Mouse (Mus musculus) heart, embryonic 15.5 days (tissue): ENCODE results near the gene Arid5b. TPM values are rescaled to one million over a fixed set of nuclear protein-coding genes. Genes with fewer than 3 reads are reported as not detected.
A peak's percentile ranks its signal among the peaks of the same experiment; 100 is the strongest.

Source experiments
- ATAC-seq: fragments of 200-750 bp; cut with Nextera tagmentation; replicated peaks from 2 replicates; pipeline ENCODE4 v1.8.0; 2017; ENCODE audit warnings: low read depth, moderate TSS enrichment; ENCODE audit not compliant: insufficient number of reproducible peaks, insufficient read depth, low FRiP score
- H3K27ac ChIP-seq: fragments of 300-500 bp; sonication (generic); 2 replicates; pipeline ENCODE4 v1.5.1; 2015; ENCODE audit warnings: mild to moderate bottlenecking, inconsistent platforms
- H3K27me3 ChIP-seq: fragments of 300-500 bp; sonication (generic); 2 replicates; pipeline ENCODE4 v1.6.1; 2015; ENCODE audit warnings: inconsistent platforms
- H3K36me3 ChIP-seq: fragments of 300-500 bp; sonication (generic); 2 replicates; pipeline ENCODE4 v1.6.1; 2015; ENCODE audit warnings: mild to moderate bottlenecking, inconsistent platforms
- H3K4me1 ChIP-seq: fragments of 300-500 bp; sonication (generic); replicated peaks from 2 replicates; pipeline ENCODE4 v1.6.1; 2015; ENCODE audit warnings: inconsistent platforms
- H3K4me2 ChIP-seq: fragments of 300-500 bp; sonication (generic); 2 replicates; pipeline ENCODE4 v1.6.1; 2015; ENCODE audit warnings: inconsistent platforms, mild to moderate bottlenecking, moderate library complexity
- H3K4me3 ChIP-seq: fragments of 300-500 bp; sonication (generic); 2 replicates; pipeline ENCODE4 v1.5.1; 2015; ENCODE audit warnings: mild to moderate bottlenecking, inconsistent platforms
- H3K9ac ChIP-seq: fragments of 300-500 bp; sonication (generic); 2 replicates; pipeline ENCODE4 v1.6.1; 2015; ENCODE audit warnings: mild to moderate bottlenecking, inconsistent platforms
- H3K9me3 ChIP-seq: fragments of 300-500 bp; sonication (generic); replicated peaks from 2 replicates; pipeline ENCODE4 v1.6.1; 2016; ENCODE audit warnings: inconsistent platforms
- WGBS: fragments of 180-500 bp; shearing (Covaris S2); methylation state at CpG from one replicate; pipeline ENCODE4 v1.1.7; 2015; ENCODE audit warnings: mixed read lengths; 5-methylcytosine and 5-hydroxymethylcytosine counted together
- polyA plus RNA-seq: library from polyadenylated mRNA; unstranded; fragments of >200 nt; fragmentation: Nextera tagmentation; extraction: Ambion mirVana; gene quantifications from 2 replicates; pipeline ENCODE4 v1.2.1, GENCODE M21; 2015

The Arid5b gene
- polyA plus RNA-seq, 1 experiment from 2014 or later = 21.5 TPM

DNA sequence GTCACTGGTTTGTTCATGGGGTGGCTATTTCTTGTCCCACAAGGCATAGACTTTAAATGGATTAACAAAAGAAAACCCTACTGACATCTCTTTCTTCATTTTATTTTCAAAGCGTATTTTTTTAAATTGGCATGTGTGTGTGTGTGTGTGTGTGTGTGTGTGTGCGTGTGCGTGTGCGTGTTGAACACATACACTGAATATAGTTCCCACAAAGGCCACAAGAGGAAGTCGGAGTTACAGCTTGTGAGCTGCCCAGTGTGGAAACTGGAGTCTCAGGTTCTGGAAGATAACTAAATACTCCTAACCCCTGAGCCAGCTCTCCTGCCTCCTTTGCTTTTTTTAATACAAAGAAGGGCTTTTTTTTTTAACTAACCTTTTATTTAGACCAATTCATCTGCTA lies 203.4 kb downstream of the Arid5b start:
- Histone ChIP-seq H3K27me3 (no peaks in the 10 kb centered on the region), H3K9me3 (no peaks in the 10 kb centered on the region), H3K4me2 (no peak overlapping the region), H3K4me3 (no peak overlapping the region), H3K36me3 (no peaks in the 10 kb centered on the region), H3K9ac (no peak overlapping the region), H3K27ac (no peak overlapping the region), H3K4me1 (0 out of 2 replicates have a peak, but pooled peaks cover 6% of the 10 kb centered on the region)
- WGBS = 76% methylated on average over 5 of the region's 5 CpGs
- ATAC-seq = no peak

GRCm38 (mm10) chr10:68074291-68074690 lies 204.2 kb downstream of the Arid5b start:
- H3K36me3 ChIP-seq = no peaks in the 10 kb centered on the region
- H3K4me3 ChIP-seq = no peak overlapping the region
- no peak overlapping the region for H3K4me2 ChIP-seq
- WGBS = 84% methylated on average over 12 of the region's 12 CpGs
- no peaks in the 10 kb centered on the region for H3K27me3 ChIP-seq
- H3K4me1 ChIP-seq = no peaks in the 10 kb centered on the region
- H3K9me3 ChIP-seq = no peaks in the 10 kb centered on the region
- no peak for ATAC-seq
- H3K9ac ChIP-seq = no peak overlapping the region
- H3K27ac ChIP-seq = no peak overlapping the region

DNA sequence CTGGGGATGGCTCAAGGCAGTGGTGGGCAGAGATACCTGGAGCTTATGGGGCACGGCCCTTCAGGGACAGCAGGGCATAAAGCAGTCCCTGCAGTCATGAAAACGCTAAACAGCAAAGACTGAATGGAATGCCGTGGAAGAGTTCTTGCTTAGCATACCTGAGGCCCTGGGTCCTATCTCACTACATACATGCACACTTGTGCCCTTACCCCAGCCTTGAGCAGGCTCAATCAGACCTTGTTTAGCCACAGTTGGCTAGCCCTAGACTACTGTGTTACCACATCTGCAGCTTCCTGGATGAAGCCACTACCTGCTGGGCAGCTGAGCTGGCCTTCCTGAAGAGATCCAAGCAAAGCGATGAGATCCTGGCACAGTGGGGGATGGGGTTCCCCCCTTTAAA lies 205.9 kb downstream of the Arid5b start:
- Histone ChIP-seq H3K9ac (no peak overlapping the region), H3K9me3 (no peaks in the 10 kb centered on the region), H3K4me3 (no peak overlapping the region), H3K36me3 (no peaks in the 10 kb centered on the region), H3K27ac (no peak overlapping the region), H3K27me3 (no peaks in the 10 kb centered on the region), H3K4me1 (no peaks in the 10 kb centered on the region), H3K4me2 (no peak overlapping the region)
- WGBS = 69% methylated on average over 4 of the region's 4 CpGs
- ATAC-seq = no peak

DNA sequence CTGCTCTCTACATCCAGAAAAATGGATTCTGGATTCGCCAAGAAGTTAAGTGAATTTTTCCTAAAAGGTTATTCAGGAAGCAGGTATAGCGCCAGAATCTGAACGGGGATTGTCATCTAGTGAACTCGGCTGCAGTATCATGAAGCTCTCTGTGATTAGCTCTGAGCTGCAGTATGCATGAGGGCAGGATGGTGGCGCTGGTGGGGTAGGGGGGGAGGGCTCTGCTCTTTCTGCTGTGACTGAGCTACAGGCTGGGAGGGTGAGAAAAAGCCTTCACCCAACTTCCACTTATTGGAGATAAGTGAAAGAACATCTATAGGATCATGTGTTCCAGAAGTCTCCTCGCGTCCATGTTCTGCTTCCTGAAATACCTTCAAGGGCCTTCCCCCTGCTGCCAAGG lies 207.5 kb downstream of the Arid5b start:
- Histone ChIP-seq H3K4me3 (no peak overlapping the region), H3K9ac (no peak overlapping the region), H3K4me1 (no peaks in the 10 kb centered on the region), H3K4me2 (no peak overlapping the region), H3K9me3 (no peaks in the 10 kb centered on the region), H3K36me3 (no peaks in the 10 kb centered on the region), H3K27me3 (no peaks in the 10 kb centered on the region), H3K27ac (no peak overlapping the region)
- 75% methylated on average over 7 of the region's 7 CpGs for WGBS
- no peak for ATAC-seq

DNA sequence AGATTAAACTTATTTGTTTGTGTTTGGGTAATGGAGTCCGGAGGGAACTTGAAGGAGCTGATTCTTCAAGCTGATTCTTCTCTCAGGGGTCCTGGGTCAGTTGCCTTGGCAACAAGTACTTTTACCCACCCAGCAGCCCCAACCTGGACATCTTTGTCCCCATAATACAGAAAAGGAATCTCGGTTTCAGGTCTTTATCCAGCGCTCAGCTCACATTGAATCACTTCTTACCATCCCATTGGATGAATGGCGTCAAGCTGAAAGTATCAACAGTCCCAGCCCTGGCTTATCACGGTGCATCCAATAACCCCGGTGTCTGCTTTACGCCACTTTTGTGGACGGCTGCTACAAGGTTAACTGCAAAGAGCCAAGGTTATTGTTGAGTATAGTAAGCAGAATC lies 210.1 kb downstream of the Arid5b start:
- H3K9me3 ChIP-seq = no peaks in the 10 kb centered on the region
- no peak overlapping the region for H3K9ac ChIP-seq
- H3K36me3 ChIP-seq = no peaks in the 10 kb centered on the region
- WGBS = 53% methylated on average over 8 of the region's 8 CpGs
- 0 out of 2 replicates have a peak, but pooled peaks cover 2% of the 10 kb centered on the region for H3K4me1 ChIP-seq
- no peak for ATAC-seq
- no peak overlapping the region for H3K4me2 ChIP-seq
- no peak overlapping the region for H3K27ac ChIP-seq
- no peaks in the 10 kb centered on the region for H3K27me3 ChIP-seq
- H3K4me3 ChIP-seq = no peak overlapping the region

- H3K27me3 ChIP-seq = no peaks in the 10 kb centered on the region
- H3K27ac ChIP-seq = no peak overlapping the region
- WGBS = 68% methylated on average over 5 of the region's 5 CpGs
- no peak overlapping the region for H3K9ac ChIP-seq
- H3K9me3 ChIP-seq = no peaks in the 10 kb centered on the region
- H3K4me1 ChIP-seq = 0 out of 2 replicates have a peak, but pooled peaks cover 2% of the 10 kb centered on the region
- no peak overlapping the region for H3K4me3 ChIP-seq
- no peak overlapping the region for H3K4me2 ChIP-seq
- no peaks in the 10 kb centered on the region for H3K36me3 ChIP-seq
- no peak for ATAC-seq
These were observed 210.6 kb downstream of the Arid5b start for GRCm38 (mm10) chr10:68067961-68068360.

DNA sequence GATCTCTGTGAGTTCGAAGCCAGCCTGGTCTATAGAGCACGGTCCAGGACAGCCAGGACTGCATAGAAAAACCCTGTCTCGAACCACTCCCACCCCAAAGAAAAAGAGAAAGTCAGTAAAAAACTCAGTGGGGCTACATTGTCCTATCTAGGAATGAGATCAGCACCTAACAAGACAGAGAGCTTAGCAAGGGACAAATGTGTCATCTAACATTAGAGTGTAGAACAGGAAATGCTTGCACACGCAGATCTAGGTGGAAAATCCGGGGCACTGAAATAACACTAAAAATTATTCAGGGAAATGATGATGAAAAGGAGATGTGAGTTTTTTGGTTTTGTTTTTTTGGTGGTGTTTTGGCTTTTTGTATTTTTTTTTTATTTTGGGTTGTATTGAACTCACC lies 212.4 kb downstream of the Arid5b start:
- 0 out of 2 replicates have a peak, but pooled peaks cover 2% of the 10 kb centered on the region for H3K4me1 ChIP-seq
- no peaks in the 10 kb centered on the region for H3K27me3 ChIP-seq
- no peak overlapping the region for H3K27ac ChIP-seq
- ATAC-seq = no peak
- H3K9ac ChIP-seq = no peak overlapping the region
- 80% methylated on average over 5 of the region's 5 CpGs for WGBS
- no peak overlapping the region for H3K4me2 ChIP-seq
- no peaks in the 10 kb centered on the region for H3K9me3 ChIP-seq
- H3K36me3 ChIP-seq = no peaks in the 10 kb centered on the region
- no peak overlapping the region for H3K4me3 ChIP-seq

DNA sequence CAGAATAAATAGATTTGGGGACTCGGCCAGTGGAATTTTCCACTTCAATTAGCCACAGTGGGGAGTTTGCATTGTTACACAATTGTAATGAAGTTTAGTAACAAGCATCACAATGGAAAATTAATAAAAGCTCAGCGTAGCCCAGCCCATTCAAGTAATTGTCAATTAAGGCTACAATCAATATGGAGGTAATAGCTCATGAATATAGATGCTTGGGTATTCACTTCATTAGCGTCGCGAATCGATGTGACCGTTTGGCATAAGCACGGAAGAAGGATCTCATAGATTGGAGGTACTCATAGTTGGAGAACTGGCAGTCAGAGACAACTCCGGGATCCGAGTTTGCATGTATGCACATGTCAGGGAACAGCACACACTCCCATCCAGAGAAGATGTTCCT lies 214.0 kb downstream of the Arid5b start:
- Histone ChIP-seq H3K9me3 (no peaks in the 10 kb centered on the region), H3K36me3 (no peaks in the 10 kb centered on the region), H3K27me3 (no peaks in the 10 kb centered on the region), H3K4me1 (0 out of 2 replicates have a peak, but pooled peaks cover 2% of the 10 kb centered on the region), H3K4me2 (no peak overlapping the region), H3K4me3 (no peak overlapping the region), H3K9ac (no peak overlapping the region), H3K27ac (no peak overlapping the region)
- ATAC-seq = no peak
- 90% methylated on average over 10 of the region's 10 CpGs for WGBS

GRCm38 (mm10) chr10:68063806-68064545 lies 214.6 kb downstream of the Arid5b start:
- no peaks in the 10 kb centered on the region for H3K36me3 ChIP-seq
- no peak overlapping the region for H3K9ac ChIP-seq
- 53% methylated on average over 8 of the region's 8 CpGs for WGBS
- H3K27me3 ChIP-seq = no peaks in the 10 kb centered on the region
- H3K4me1 ChIP-seq = 0 out of 2 replicates have a peak, but pooled peaks cover 2% of the 10 kb centered on the region
- no peak overlapping the region for H3K27ac ChIP-seq
- no peak overlapping the region for H3K4me2 ChIP-seq
- H3K9me3 ChIP-seq = no peaks in the 10 kb centered on the region
- H3K4me3 ChIP-seq = no peak overlapping the region
- no peak for ATAC-seq

DNA sequence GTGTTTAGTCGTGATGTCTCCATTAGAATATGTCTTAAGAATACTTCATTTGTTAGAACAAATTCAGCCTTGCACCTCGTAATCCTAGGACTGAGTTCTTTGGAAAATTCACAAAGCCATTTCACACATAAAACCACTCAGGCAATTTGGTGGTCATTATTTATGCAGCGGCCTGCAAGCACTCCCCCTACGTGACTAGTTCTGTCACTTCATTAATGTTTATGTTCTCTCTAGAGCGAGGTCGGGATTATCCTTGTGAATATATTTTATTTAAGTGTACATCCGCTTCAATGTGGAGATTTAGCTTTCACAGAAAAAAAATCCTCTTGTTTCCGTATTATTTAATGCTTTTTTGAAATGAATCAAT lies 217.3 kb downstream of the Arid5b start:
- Histone ChIP-seq H3K4me2 (no peak overlapping the region), H3K4me3 (no peak overlapping the region), H3K36me3 (no peaks in the 10 kb centered on the region), H3K9me3 (no peaks in the 10 kb centered on the region), H3K27ac (peak overlapping the region; percentile 56; the same call in 1 of the 2 replicates), H3K27me3 (no peaks in the 10 kb centered on the region), H3K4me1 (0 out of 2 replicates have a peak, but pooled peaks cover 5% of the 10 kb centered on the region), H3K9ac (no peak overlapping the region)
- 71% methylated on average over 8 of the region's 8 CpGs for WGBS
- ATAC-seq = no peak

DNA sequence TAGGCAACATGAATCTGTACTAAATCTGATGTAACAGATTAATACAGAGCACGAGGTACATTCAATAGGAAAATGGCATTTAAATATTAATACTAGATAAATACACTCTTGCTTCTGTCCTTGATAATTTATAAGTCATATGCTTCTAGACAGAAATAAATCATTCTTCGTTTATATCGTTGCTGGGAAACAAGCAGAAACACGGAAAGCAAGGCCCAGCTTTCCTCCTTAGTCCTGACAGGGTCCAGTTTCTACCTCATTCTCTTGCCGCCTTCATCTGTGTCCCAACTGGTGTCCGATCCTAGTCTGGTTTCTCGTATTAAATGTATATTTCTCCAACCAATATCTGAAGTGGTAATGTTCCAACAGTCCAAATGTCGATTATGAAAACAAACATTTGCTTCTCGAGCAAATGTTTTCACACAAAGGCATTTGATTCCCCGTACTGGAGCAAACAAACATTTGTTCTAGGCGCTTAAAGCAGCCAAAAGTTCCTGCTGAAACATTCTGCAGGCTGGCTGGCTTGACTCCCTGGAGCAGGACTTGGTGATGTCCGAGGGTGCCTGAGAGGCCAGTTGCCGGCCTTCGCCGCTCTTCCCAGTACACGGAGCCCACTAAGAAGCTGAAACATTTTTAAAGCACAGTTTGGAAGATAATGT lies 217.8 kb downstream of the Arid5b start:
- Histone ChIP-seq H3K9me3 (no peaks in the 10 kb centered on the region), H3K36me3 (no peaks in the 10 kb centered on the region), H3K4me3 (no peak overlapping the region), H3K9ac (no peak overlapping the region), H3K27ac (peak overlapping the region; percentile 56; the same call in 1 of the 2 replicates), H3K27me3 (no peaks in the 10 kb centered on the region), H3K4me1 (0 out of 2 replicates have a peak, but pooled peaks cover 5% of the 10 kb centered on the region), H3K4me2 (no peak overlapping the region)
- ATAC-seq = no peak
- WGBS = 61% methylated on average over 16 of the region's 16 CpGs
